Mouse (Mus musculus) monocyte, adult 5-6 weeks (primary cell): ENCODE data around the gene Vmn2r43. TPM values are rescaled to one million over a fixed set of nuclear protein-coding genes. Genes with fewer than 3 reads are reported as not detected.
"Not testable (repeated sequence)": the region's sequence is repeated elsewhere in the genome, so short reads cannot be mapped to it uniquely, and the experiment has no call there.

ENCODE experiments used
- ATAC-seq: fragments of 153-309, 156-312 bp; replicated peaks from 2 replicates; pipeline ENCODE4 v1.8.0; 2017; ENCODE audit warnings: mild to moderate bottlenecking; ENCODE audit not compliant: low TSS enrichment, insufficient number of reproducible peaks, severe bottlenecking, poor library complexity, low FRiP score
- total RNA-seq: library from RNA; stranded (forward); fragments of 200-1000, 200-491, 200-594 nt; gene quantifications from 3 replicates; pipeline ENCODE4 v1.2.3, GENCODE M21; 2017

The Vmn2r43 gene
- not detected in 3 replicates for total RNA-seq

- ATAC-seq, result not testable (repeated sequence)
Observed at GRCm38 (mm10) chr7:8260499-8260898, at the start of gene Vmn2r43. TSS of gene Vmn2r43 (minus strand) at chr7:8260599.

GRCm38 (mm10) chr7:8200220-8200619, 60.2 kb downstream of the Vmn2r43 start, which contains the start of gene Vmn2r42:
TSS of gene Vmn2r42 (minus strand) at chr7:8200320.
- ATAC-seq, result not testable (repeated sequence)

Other genes with a start within 250 kb of the Vmn2r43 start
- gene Vmn2r41, start 98.9 kb downstream of the Vmn2r43 start, total RNA-seq, result not detected in 3 replicates
- gene Vmn2r42, start 60.3 kb downstream of the Vmn2r43 start, total RNA-seq, result not detected in 3 replicates
- not detected in 3 replicates for gene Vmn2r44, start 122.7 kb upstream of the Vmn2r43 start, total RNA-seq
- gene Vmn2r45, start 228.5 kb upstream of the Vmn2r43 start, total RNA-seq, result not detected in 3 replicates